8 mouse cellular contexts compared by ENCODE assay signal in the genomic region with DNA sequence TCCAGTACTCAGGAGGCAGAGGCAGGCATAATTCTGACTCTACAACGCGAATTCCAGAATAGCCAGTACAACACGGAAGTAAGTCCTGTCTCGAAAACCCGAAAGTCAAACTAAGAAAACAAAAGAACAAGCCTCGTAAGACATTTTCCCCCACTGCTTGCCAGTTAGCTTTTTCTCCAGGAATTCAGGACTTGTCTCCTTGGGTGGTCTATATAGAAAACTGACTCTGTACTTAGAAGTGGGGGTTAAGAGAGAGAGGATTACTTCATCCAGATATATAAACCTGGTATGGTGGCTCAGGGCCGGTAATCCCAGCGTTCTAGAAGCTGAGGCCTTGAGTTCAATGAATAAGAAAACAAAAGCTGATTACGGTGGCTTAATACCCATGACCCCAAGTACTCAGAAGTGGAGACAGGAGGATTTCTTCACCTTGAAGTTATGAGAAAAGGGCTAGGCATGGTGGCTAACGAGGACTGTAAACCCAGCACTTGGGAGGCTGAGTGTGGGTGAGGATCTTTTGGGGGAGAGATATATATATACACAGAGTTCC. TPM values are rescaled to one million over a fixed set of nuclear protein-coding genes. Genes with fewer than 3 reads are reported as not detected.
DNase-seq lines count a peak whose midpoint lies in the region; ATAC-seq and TF ChIP-seq lines count a peak whose summit lies in the region.

No protein-coding gene starts in this region.

- H3K36me3 ChIP-seq in lung, embryonic 16.5 days (ENCODE audit: control insufficient read depth, insufficient read depth, low read length): no peaks in the 10 kb centered on the region
- no peaks in the 10 kb centered on the region for H3K36me3 ChIP-seq in limb, embryonic 14.5 days (ENCODE audit: control insufficient read depth, insufficient read depth, low read length)

- peak overlapping the region; percentile 80 for H3K27ac ChIP-seq in lung, embryonic 16.5 days (ENCODE audit: low read length)
- H3K27ac ChIP-seq in embryonic fibroblast, embryonic 13.5 days (ENCODE audit: insufficient read depth, low read length): peak overlapping the region; percentile 13; the same call in 1 of the 2 replicates
- H3K27ac ChIP-seq in limb, embryonic 14.5 days (replicated peaks; ENCODE audit: low read depth, low read length): peak overlapping the region; percentile 68

- no peaks in the 10 kb centered on the region; the same call in 1 of the 2 replicates for H3K9me3 ChIP-seq in lung, embryonic 16.5 days (ENCODE audit: control insufficient read depth, low read length)
- H3K9me3 ChIP-seq in limb, embryonic 14.5 days (ENCODE audit: control insufficient read depth, low read length): no peaks in the 10 kb centered on the region

- intact Hi-C loops in left cerebral cortex, postnatal 14 days (cut with DNase I): no loop called here

- peak overlapping the region; percentile 76 for H3K9ac ChIP-seq in lung, embryonic 16.5 days (ENCODE audit: low read length)
- peak overlapping the region; percentile 60 for H3K9ac ChIP-seq in limb, embryonic 14.5 days (ENCODE audit: low read depth, low read length, severe bottlenecking)

- no peak for ATAC-seq in lung, embryonic 16.5 days (ENCODE audit: low read depth)
- ATAC-seq in limb, embryonic 14.5 days (ENCODE audit: low FRiP score, low read depth): no peak; the same call in 1 of the 2 replicates

- WGBS in lung, embryonic 16.5 days: 32% methylated on average over 10 of the region's 10 CpGs
- WGBS in limb, embryonic 14.5 days: 46% methylated on average over 10 of the region's 10 CpGs

- no peak for TF ChIP-seq CTCF in embryonic fibroblast, embryonic 13.5 days (IDR thresholded peaks at IDR 0.05; ENCODE audit: borderline replicate concordance, insufficient read depth, low read length)

- H3K27me3 ChIP-seq in lung, embryonic 16.5 days (ENCODE audit: control insufficient read depth, insufficient read depth, low read depth, low read length): no peaks in the 10 kb centered on the region
- H3K27me3 ChIP-seq in limb, embryonic 14.5 days (ENCODE audit: control insufficient read depth, insufficient read depth, low read length): no peaks in the 10 kb centered on the region

- TF ChIP-seq POLR2A in embryonic fibroblast, embryonic 13.5 days (IDR thresholded peaks at IDR 0.05; ENCODE audit: low read depth, low read length): peak; percentile 29; the same call in 1 of the 2 replicates
- TF ChIP-seq POLR2A in limb, embryonic 14.5 days (IDR thresholded peaks at IDR 0.05; ENCODE audit: borderline replicate concordance, extremely low read depth, insufficient read depth, insufficient read length): no peak

- DNase-seq in lung, adult 18-20 months: no peak
- no peak for DNase-seq in limb, embryonic 14.5 days (ENCODE audit: low spot score)
- DNase-seq in retina, postnatal 1 day: peak; percentile 73
- DNase-seq in right cerebral cortex, adult 2 months (ENCODE audit: low spot score in 2 of 2): no peak
- no peak for DNase-seq in left cerebral cortex, postnatal 14 days (ENCODE audit: low spot score in 2 of 2)
- DNase-seq in c-Kit-positive CD71-positive TER-119-positive erythroid progenitor cells, embryonic 14.5 days (ENCODE audit: low spot score): no peak

- H3K4me2 ChIP-seq in lung, embryonic 16.5 days (ENCODE audit: low read depth, low read length): peak overlapping the region; percentile 61
- peak overlapping the region; percentile 59 for H3K4me2 ChIP-seq in limb, embryonic 14.5 days (replicated peaks; ENCODE audit: low read depth, low read length, severe bottlenecking)

- peaks cover 22% of the 10 kb centered on the region for H3K4me1 ChIP-seq in lung, embryonic 16.5 days (replicated peaks; ENCODE audit: control insufficient read depth, insufficient read depth, low read length)
- H3K4me1 ChIP-seq in embryonic fibroblast, embryonic 13.5 days (ENCODE audit: control insufficient read depth, insufficient read depth, low read length): peaks cover 8% of the 10 kb centered on the region; the same call in 1 of the 2 replicates
- H3K4me1 ChIP-seq in limb, embryonic 14.5 days (ENCODE audit: control insufficient read depth, insufficient read depth, low read length): no peaks in the 10 kb centered on the region

- H3K4me3 ChIP-seq in lung, embryonic 16.5 days (ENCODE audit: low read length): peak overlapping the region; percentile 66
- H3K4me3 ChIP-seq in embryonic fibroblast, embryonic 13.5 days (ENCODE audit: insufficient read depth, low read length): peak overlapping the region; percentile 49
- peak overlapping the region; percentile 53 for H3K4me3 ChIP-seq in limb, embryonic 14.5 days (replicated peaks; ENCODE audit: low read length)

RNA-seq across cellular contexts. Expression of a gene that starts 3.4 kb away (rescaled TPM):
- 14.1 and 15.7 TPM in 2 replicates for polyA plus RNA-seq in lung, embryonic 16.5 days (2015; fragmentation: Nextera tagmentation; extraction: Ambion mirVana)
- polyA plus RNA-seq in embryonic fibroblast, embryonic 13.5 days (2011; ENCODE audit: insufficient read length, low read depth, missing spikeins): 10.8 and 13.3 TPM in 2 replicates
- 7.4 and 11.0 TPM in 2 replicates for polyA plus RNA-seq in limb, embryonic 14.5 days (2012; rRNA removed)
- polyA plus RNA-seq in limb, embryonic 14.5 days (2014; fragmentation: Nextera tagmentation; extraction: Ambion mirVana): 9.7 and 9.9 TPM in 2 replicates
- total RNA-seq in left cerebral cortex, postnatal 14 days (2021): 1 to 10 TPM; 4.6 to 5.0 TPM

RNA-seq across cellular contexts. Expression of a gene that starts 10.2 kb away (rescaled TPM):
- 0.87 and 1.3 TPM in 2 replicates for polyA plus RNA-seq in lung, embryonic 16.5 days (2015; fragmentation: Nextera tagmentation; extraction: Ambion mirVana)
- 9.3 and 11.2 TPM in 2 replicates for polyA plus RNA-seq in embryonic fibroblast, embryonic 13.5 days (2011; ENCODE audit: insufficient read length, low read depth, missing spikeins)
- 13.6 and 16.7 TPM in 2 replicates for polyA plus RNA-seq in limb, embryonic 14.5 days (2012; rRNA removed)
- polyA plus RNA-seq in limb, embryonic 14.5 days (2014; fragmentation: Nextera tagmentation; extraction: Ambion mirVana): 1.1 and 1.3 TPM in 2 replicates
- total RNA-seq in left cerebral cortex, postnatal 14 days (2021): 1 to 10 TPM; 7.5 to 8.6 TPM

RNA-seq across cellular contexts. Expression of a gene that starts 22.2 kb away (rescaled TPM):
- 0.99 and 1.2 TPM in 2 replicates for polyA plus RNA-seq in lung, embryonic 16.5 days (2015; fragmentation: Nextera tagmentation; extraction: Ambion mirVana)
- polyA plus RNA-seq in embryonic fibroblast, embryonic 13.5 days (2011; ENCODE audit: insufficient read length, low read depth, missing spikeins): not detected in 2 replicates
- polyA plus RNA-seq in limb, embryonic 14.5 days (2012; rRNA removed): 4.2 and 5.1 TPM in 2 replicates
- 0.43 and 0.54 TPM in 2 replicates for polyA plus RNA-seq in limb, embryonic 14.5 days (2014; fragmentation: Nextera tagmentation; extraction: Ambion mirVana)
- 100 to 1,000 TPM; 116 to 133 TPM for total RNA-seq in left cerebral cortex, postnatal 14 days (2021)

RNA-seq across cellular contexts. Expression of a gene that starts 39.6 kb away (rescaled TPM):
- 0.21 TPM in 1 of 2 replicates, not detected in the other for polyA plus RNA-seq in lung, embryonic 16.5 days (2015; fragmentation: Nextera tagmentation; extraction: Ambion mirVana)
- not detected in 2 replicates for polyA plus RNA-seq in embryonic fibroblast, embryonic 13.5 days (2011; ENCODE audit: insufficient read length, low read depth, missing spikeins)
- 0.15 and 0.22 TPM in 2 replicates for polyA plus RNA-seq in limb, embryonic 14.5 days (2012; rRNA removed)
- polyA plus RNA-seq in limb, embryonic 14.5 days (2014; fragmentation: Nextera tagmentation; extraction: Ambion mirVana): not detected in 2 replicates
- under 1 TPM; 0.29 to 0.34 TPM for total RNA-seq in left cerebral cortex, postnatal 14 days (2021)

RNA-seq across cellular contexts. Expression of a gene that starts 48.3 kb away (rescaled TPM):
- polyA plus RNA-seq in lung, embryonic 16.5 days (2015; fragmentation: Nextera tagmentation; extraction: Ambion mirVana): 3.4 and 3.7 TPM in 2 replicates
- 5.2 and 6.3 TPM in 2 replicates for polyA plus RNA-seq in embryonic fibroblast, embryonic 13.5 days (2011; ENCODE audit: insufficient read length, low read depth, missing spikeins)
- 13.4 and 22.3 TPM in 2 replicates for polyA plus RNA-seq in limb, embryonic 14.5 days (2012; rRNA removed)
- polyA plus RNA-seq in limb, embryonic 14.5 days (2014; fragmentation: Nextera tagmentation; extraction: Ambion mirVana): 4.0 and 4.6 TPM in 2 replicates
- total RNA-seq in left cerebral cortex, postnatal 14 days (2021): 10 to 100 TPM; 14.5 to 16.3 TPM

Comparison
In these comparisons a context has a peak if more than half of its experiments do, and no peak if none do; other contexts are left out.
1. H3K27ac ChIP-seq: peak in every context shown above with its lines; median percentile 80 in lung, embryonic 16.5 days; 68 in limb, embryonic 14.5 days; 13 in embryonic fibroblast, embryonic 13.5 days.